Mouse (Mus musculus) left cerebral cortex, adult 11 months (tissue): ENCODE data around the gene Fhad1.

ENCODE experiments used
- DNase-seq: peaks from one replicate; pipeline ENCODE4 v3.0.0; 2022; ENCODE audit warnings: low spot score

The Fhad1 gene

DNA sequence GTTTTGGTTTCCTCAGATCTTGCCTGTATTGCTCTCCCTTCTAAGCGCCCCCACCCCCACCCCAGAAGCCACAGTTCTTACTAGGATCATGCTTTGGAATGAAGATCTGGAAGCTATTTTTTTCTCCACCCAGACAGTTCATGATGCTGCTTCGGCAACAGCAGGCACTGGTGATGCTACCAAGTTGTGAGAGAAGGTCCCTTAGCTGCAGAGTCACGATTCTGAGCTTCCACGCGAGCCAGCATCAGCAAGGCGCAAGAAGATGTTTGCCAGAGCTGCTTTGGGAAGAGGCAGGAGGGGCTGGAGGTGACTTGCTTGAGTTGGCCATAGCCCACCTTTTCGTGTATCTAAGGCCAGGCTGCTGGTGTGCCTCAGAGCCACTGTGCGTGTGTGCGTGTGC lies 129.4 kb downstream of the Fhad1 start:
- DNase-seq, result no peak

DNA sequence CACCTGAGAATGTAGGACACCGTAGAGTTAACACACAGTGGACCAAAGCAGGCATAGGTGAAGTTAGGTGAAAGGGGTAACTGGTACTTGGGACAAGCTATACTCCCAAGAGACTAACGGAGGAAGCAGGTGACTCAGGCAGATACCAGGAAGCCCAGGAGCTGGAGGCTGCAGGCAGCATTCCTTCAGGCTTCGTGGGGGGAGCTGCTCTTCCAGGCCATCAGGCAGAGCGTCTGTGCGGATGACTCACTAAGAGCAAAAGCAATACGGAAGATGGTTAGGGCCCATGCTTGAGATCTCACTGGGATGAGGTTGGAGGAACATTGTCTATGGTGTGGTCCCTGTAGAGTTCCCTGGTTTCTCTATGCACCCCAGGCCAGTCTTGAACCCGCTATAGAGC lies 132.0 kb downstream of the Fhad1 start:
- DNase-seq, result no peak

- DNase-seq, result no peak
Measured at GRCm38 (mm10) chr4:141881950-141882349, 132.9 kb downstream of the Fhad1 start.

DNA sequence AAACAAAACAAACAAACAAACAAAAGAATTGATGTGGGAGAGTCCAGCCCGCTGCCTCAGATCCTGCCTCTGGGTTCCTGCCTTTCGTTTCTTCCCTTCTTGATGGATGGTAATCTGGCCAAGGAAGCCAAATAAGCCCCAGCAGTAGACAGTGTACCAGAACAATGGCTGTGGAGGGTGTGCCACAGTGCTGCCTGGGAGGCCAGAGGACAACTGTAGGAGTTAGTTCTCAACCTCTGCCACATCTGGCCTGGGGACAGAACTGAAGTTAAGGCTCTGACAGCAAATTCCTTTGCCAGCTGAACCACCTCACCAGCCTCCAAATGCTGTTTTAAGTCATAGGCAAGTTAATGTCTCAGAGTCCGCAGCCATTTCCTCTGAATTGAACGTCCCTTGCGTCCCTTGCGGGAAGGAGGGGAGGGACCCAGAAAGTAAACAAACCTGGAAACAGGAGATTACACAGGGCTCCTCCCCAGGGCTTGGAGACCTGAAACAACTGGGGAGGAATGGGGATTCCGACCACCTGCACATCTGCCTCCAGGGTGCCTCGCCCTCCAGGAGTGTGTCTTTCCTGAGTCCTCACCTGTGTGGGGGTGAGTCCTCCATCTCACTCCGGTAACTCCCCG lies 133.5 kb downstream of the Fhad1 start:
- DNase-seq, result no peak

- DNase-seq, result no peak
Measured at GRCm38 (mm10) chr4:141879875-141880274, 135.0 kb downstream of the Fhad1 start.

DNA sequence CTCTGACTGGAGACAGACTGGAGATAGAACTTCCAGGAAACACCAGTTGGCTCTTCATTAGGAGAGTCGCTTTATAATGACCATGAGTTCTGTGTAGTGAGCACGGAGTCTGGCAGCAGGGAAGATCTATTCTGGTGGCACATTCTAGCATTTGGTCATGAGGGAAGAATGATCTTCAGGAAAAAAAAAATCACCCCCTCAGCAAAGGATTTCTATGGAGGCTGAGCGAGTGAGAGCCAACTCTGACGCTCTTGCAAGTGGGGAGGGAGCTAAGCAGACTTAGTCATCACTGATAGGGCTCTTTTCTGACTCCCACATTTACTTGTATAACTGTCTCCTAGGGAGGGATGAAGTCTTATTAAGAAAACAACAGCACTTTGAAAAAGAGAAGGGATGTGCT lies 135.8 kb downstream of the Fhad1 start:
- DNase-seq, result no peak

- DNase-seq, result no peak
Measured at GRCm38 (mm10) chr4:141878621-141879020, 136.3 kb downstream of the Fhad1 start.

- DNase-seq, result no peak
Measured at GRCm38 (mm10) chr4:141875481-141876108, 139.3 kb downstream of the Fhad1 start.

GRCm38 (mm10) chr4:141874601-141875460 lies 140.1 kb downstream of the Fhad1 start, which contains the start of gene Efhd2:
Gene Efhd2 (minus strand): TSS chr4:141874920.
- no peak for DNase-seq

DNA sequence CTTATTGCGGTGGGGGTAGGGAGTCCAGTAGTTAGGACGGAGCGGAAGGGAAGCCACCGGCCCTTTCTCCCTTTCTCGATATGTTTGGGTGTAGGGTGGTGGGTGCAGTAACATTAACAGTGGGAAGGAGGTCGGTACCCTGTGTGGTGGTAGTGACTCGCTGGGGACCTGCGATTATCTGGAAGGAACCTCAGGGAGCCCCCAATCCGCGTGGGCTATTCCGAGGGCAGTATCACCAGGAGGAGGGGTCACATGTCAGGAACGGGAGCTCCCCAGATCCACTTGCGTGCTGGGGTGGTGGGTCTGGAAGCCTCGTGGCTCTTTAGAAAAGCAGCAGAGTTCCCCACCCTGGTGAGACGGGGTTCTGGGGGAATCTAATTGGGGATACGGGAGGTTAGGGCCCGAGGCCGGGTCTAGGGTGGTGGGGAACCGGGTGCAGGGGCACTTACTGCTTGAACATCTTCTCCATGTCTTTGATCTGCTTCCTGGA lies 140.7 kb downstream of the Fhad1 start:
- no peak for DNase-seq

- DNase-seq, result no peak
Measured at GRCm38 (mm10) chr4:141872977-141873376, 141.9 kb downstream of the Fhad1 start.

GRCm38 (mm10) chr4:141871909-141872308 lies 143.0 kb downstream of the Fhad1 start:
- DNase-seq, result no peak

GRCm38 (mm10) chr4:141871333-141871725 lies 143.6 kb downstream of the Fhad1 start:
- no peak for DNase-seq

DNA sequence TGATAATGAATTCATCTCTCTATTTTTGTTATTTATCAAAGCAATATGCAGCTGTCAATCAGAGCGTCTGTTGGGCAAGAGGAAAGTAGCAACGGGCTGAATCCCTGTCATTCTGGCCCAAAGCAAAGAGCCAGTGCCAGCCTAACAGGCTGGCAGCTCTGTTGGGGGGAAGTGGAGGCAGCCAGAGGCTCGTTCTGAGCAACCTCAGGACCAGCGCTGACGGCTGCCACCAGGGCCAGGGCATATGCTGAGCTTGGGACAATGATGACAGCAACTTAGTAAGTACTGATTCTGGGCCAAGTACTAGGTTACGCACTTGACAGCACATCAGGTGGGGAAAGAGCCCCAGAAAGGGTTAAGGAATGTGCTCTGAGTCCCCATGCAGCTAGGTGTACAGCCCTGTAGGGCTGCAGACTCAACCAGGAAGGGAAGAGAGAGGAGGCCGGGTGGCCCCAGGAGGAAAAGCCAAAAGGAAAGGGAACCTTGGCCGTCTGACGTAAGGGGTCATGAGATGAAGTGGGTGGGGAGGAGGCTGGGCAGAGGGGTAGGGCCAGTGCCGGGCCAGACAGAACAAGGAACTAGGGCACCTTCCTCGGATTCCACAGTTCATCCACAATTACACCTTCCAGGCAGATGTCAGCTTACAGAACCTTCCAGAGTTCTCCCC lies 144.1 kb downstream of the Fhad1 start:
- DNase-seq, result no peak

- no peak for DNase-seq
Measured at GRCm38 (mm10) chr4:141869436-141870215, 145.3 kb downstream of the Fhad1 start.

DNA sequence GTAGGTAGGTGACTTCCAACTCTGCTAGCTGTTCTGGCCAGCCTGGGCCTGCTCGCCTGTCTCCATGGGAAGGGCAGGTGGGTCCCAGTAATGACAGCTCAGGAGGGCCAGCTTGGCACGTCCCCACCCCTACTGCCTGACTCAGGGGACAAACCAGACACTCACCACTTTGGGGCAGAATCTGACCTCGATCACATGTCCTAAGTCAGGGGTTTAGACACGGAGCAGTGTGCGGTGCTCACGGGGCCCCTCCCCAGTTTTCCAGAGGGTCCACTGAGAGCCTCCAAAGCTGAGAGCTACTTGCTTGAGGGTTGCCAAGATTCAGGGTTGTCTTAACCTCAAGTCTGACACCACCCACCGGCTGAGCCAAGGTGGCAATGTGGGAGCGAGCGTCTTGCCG lies 146.8 kb downstream of the Fhad1 start:
- no peak for DNase-seq

GRCm38 (mm10) chr4:141867498-141867897 lies 147.4 kb downstream of the Fhad1 start:
- no peak for DNase-seq

GRCm38 (mm10) chr4:141866933-141867490 lies 147.9 kb downstream of the Fhad1 start:
- DNase-seq, result no peak

DNA sequence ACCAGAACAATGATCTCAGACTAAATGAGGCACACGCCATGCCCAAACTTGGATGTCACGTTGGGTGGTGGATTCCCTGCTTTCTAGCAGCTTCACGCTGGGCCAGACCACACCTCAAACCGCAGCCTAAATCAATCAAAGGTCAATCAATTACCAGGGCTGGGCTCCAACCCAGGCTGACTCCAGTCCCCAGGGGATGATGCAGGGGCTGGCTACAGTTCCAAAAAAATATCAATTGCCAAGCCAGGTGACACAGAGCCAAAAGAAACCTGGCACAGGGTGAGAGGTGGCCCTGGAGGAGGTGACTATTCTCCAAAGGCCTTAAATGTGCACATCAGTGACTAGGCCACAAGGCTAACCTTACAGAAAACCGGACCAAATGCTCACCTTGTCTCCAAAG lies 149.3 kb downstream of the Fhad1 start:
- no peak for DNase-seq

GRCm38 (mm10) chr4:141865006-141865405 lies 149.9 kb downstream of the Fhad1 start:
- no peak for DNase-seq

DNA sequence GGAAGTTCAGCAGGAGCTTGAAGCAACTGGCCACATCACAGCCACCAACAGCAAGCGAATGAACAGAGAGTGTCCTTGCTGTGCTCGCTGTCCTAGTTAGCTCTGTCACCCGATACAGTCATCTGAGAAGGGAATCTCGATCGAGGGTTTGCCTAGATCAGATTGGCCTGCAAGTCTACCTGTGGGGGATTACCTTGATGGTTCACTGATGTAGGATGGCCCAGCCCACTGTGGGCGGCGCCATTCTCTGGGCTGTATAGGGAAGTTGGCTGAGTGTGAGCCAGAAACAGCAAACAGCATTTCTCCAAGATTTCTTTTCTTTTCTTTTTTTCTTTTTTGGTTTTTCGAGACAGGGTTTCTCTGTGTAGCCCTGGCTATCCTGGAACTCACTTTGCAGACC lies 150.4 kb downstream of the Fhad1 start:
- no peak for DNase-seq
